Mouse (Mus musculus): Measurements from ENCODE around the gene Fhdc1. TPM values are rescaled to one million over a fixed set of nuclear protein-coding genes. Genes with fewer than 3 reads are reported as not detected.

Gene Fhdc1
- total RNA-seq (2023): 1.1 TPM

DNA sequence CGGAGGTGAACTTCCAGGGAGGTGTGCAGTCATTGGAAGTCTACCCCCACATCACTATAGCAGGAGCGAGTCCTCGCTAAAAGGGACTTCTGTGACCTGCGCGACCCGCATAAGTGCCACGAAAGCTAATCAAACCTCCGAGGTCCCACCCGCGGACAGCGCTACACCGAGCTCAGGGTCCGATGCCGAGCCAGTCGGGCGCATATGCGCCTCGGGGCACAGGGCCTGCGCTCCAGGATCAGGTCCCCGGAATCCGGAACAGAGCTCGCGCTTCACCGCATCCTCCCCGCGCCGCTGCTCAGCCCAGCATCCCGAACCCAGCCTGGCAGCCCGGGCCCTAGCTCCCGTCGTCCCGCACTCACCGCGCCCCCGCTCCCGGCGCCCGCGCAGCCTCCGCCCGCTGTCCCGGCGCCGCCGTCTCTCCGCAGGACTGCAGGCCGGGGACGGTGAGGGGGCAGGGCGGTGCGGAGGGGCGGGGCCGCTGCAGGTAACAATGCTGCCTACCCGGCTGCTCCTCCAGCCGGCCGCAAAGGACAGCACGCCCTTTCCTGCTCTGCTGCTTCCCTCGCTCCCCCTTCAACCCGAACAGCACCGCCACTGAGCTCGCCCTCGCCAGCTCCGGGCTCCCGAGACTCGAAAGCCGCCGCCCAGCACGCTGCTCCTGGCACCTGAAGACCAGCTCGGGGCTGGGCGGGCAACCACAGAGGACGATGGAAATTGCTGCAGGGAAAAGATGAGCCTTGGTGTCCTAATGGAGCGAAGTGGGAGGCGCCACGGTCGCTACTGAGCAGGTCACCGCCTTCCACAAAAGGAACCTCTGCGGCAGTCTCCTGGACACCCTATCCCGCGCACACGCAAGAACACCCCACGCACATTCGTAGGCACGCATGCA, at the start of gene Fhdc1:
Gene Fhdc1 (minus strand): TSS at position 424 of the 892 bp plus-strand sequence.

Other genes with a start within 250 kb of the Fhdc1 start
- 2.2 TPM for gene Trim2, start 173.6 kb downstream of the Fhdc1 start, total RNA-seq (2023)
- gene Arfip1, start 102.2 kb upstream of the Fhdc1 start, total RNA-seq (2023): 43.9 TPM
- gene Tigd4, start 113.1 kb upstream of the Fhdc1 start, total RNA-seq (2023): not detected
- 37.8 TPM for gene Tmem154, start 185.8 kb upstream of the Fhdc1 start, total RNA-seq (2023)